Mouse (Mus musculus) urinary bladder, adult 2 months (tissue): ENCODE data around the gene Slc9b1. TPM values are rescaled to one million over a fixed set of nuclear protein-coding genes. Genes with fewer than 3 reads are reported as not detected.

Experiments used
- DNase-seq: peaks from one replicate; pipeline ENCODE4 v3.0.0; 2022; ENCODE audit warnings: low spot score
- polyA plus RNA-seq: library from polyadenylated mRNA; depleted of rRNA; stranded (reverse); fragments of >200 nt; gene quantifications from 2 replicates; pipeline ENCODE4 v1.2.3, GENCODE M21; 2012; rRNA removed

The Slc9b1 gene
- polyA plus RNA-seq, result 0.16 and 0.28 TPM in 2 replicates

DNA sequence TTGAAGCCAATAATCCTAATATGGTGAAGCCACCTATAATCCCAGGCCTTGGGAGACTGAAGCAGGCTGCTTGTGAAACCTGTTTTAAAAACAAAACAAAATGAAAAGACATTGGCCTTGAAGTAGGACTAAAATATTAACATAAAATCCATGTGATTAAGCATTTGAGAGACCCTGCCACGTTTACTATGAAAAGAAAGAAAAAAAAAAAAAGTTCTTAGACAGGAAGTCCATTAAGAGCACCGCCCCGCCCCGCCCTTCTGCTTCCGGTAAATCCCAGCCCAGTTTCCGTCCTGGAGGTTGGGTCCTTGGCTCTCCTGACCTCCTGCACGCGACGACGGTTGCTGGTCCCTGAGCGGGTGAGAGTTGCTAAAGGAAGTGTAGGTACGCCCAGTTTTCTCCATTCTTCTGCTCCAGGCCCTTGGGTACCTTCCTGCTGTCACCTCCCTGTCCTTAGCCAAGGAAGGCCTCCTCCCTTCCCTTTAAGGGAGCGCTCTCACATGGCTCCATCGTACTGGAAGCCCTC, at the start of gene Slc9b1:
Gene Slc9b1 (plus strand): TSS at position 291 of the 526 bp plus-strand sequence.
- no peak for DNase-seq

DNA sequence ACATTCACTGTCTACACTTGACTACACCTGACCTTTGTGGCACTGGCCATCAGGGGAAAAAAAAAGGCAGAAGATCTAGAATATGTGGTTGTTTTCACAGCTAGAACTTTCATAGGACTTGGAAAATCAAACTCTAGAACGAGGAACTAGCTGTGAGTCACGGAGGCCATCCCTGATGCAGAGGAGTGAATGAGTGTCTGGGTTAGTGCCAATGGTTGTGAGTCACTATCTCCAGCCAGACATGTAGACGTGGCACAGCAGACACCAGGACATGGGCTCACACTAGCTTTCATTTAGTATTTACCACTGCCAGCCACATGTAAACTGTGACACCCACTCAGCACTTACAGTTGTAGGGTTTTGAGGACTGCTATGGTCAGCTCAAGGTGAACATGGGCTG, 49.3 kb upstream of the Slc9b1 start:
- DNase-seq, result no peak

DNA sequence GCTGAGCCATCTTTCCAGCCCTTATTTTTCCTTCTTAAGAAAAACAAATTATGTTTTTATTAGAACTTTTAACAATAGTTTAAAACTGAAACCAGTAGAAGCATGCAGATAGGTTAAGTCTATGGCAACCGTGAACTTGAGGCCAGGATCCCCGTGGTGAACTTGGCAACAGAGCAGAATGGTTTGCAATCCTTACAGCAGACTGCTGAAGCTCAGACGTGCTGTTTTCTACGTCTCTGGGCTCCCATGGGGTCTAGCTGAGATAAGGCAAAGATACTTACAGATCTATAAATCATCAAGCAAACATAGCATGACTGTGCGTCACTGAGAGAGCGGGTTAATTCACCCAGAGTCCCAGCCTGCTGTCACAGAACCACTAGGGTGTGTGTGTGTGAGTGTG, 47.7 kb upstream of the Slc9b1 start:
- no peak for DNase-seq

DNA sequence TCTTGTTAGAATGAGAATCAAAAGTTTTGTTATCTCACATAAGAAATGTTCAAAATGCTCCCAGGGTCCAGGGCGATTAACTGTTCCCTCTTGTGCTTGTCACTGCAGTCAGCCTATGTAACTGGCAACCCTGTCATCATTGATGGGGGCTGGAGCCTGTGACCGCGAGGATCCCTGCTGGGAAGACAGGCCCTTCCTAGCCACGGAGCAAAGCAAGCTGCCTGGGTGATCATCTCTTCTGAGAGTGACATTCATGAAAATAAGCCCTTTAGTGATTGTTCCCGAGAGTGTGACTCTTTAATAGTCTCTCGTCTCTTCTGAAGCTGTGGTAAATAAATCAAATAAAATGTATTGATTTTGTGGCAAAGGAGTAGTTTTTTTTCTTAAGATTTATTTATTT, 43.8 kb upstream of the Slc9b1 start:
- no peak for DNase-seq

DNA sequence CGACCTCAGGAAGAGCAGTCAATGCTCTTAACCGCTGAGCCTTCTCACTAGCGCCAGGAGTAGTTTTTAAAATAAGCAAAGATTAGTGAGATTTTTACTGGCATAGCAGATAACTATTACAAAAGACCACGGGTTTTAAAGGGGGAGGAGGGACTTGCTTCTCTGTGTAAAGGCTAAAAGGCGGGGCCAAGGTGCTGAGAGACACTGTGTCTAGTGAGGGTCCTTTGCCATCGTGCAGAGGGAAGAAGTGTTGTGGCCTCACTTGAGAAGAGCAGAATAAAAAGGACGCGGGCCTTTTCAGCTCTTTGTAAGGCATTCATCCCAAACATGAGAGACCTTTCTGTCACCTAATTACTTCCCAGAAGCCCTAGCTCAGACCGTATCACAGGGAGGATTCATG, 43.3 kb upstream of the Slc9b1 start:
- no peak for DNase-seq

DNA sequence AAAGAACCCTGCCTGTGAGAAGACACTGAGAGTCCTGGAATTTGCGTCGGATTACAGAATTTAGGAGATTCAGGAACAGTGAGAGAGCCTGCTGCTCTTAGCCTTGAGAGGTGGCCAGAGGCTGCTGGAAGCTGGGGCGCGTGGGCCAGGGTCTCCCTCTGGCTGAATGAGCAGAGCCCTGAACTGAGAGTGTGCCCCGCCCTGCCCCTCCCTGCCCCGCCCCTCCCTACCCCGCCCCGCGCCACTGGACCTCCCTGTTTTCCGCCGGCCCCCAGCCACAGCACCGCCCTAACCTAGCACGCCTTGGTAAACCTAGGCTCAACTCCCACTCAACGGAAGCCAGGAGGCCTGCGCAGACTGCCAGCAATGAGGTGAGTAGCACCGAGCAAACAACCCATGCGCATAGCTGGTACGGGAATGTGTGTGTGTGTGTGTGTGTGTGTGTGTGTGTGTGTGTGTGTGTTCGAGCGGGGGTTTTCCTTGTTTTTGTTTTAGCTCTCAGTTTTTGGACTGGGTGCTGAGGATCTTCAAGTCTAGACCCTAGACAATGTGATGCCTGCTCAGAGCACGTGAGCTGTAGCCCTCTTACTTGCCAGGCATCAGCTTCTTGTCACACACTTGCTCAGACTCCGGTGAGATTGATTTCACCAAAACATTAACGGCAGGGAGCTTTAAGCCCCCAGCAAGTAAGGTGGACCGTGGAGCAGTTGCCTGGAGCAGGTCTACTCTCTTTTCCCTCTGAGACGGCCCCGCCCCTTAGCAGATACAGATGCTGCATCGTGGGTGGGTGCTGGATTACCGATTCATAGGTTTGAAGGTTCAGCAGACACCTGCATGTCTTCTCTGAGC, 40.2 kb upstream of the Slc9b1 start, which contains the start of gene Slc9b2:
Gene Slc9b2 (plus strand): TSS at position 290 of the 849 bp plus-strand sequence.
- DNase-seq, result no peak

DNA sequence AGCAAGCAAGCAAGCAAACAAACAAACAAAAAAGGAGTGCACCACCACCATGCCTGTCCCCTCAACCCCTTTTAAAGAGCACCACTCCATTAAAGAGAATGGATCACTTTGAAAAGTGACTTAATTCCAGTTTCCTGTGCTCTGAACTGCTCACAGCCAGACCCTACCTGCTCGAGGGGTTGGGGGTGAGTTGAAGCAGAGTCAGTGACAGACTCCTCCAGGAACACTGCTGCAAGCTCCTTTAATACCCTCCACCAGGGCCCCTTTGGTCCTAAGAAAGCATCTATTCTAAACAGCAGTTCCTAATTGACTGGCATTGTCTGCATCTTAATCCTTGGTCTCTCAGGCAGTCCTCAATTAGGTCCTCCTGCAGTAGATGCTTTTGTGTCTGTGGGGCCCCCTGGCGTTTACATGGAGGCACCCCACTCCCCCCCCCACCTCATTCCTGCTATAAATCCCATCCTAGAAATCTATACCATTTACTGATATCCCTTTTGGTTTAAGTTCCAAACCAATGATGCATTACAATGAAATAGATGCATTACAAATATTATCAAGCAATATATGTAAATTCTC, 34.8 kb upstream of the Slc9b1 start:
- no peak for DNase-seq

DNA sequence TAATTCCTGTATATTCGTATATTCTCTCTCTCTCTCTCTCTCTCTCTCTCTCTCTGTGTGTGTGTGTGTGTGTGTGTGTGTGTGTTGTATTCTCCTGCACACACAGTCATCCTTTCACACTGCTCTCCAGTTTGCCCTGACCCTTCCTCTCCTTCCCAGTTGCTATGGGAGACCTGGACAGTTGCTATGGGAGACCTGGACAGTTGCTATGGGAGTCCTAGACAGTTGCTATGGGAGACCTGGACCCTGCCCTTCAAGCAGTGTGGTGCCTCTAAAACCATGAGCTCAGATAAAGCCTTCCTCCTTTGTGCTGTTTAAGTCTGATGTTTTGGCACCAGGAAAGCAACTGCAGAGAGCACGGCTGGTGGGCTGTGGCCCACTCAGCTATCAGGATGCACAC, 34.1 kb upstream of the Slc9b1 start:
- DNase-seq, result no peak

DNA sequence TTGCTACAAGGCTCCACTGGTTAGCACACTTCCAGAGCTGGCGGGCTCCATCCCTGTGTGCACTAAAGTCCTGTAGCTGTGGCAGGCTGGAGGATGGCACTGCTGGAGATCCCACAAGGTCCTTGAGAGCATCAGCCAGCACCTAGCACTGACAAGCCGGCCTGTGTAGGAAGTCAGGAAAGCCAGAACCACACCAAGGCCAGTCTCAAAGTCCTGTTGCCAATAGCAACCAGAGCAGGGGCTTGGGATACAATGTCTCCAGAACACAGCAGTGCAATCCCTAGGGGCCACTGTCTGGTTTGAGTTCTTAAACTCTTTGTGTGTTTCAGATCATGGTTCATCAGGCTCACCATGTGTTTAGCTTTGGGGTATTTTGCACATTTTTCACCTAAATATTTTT, 33.0 kb upstream of the Slc9b1 start:
- DNase-seq, result no peak

DNA sequence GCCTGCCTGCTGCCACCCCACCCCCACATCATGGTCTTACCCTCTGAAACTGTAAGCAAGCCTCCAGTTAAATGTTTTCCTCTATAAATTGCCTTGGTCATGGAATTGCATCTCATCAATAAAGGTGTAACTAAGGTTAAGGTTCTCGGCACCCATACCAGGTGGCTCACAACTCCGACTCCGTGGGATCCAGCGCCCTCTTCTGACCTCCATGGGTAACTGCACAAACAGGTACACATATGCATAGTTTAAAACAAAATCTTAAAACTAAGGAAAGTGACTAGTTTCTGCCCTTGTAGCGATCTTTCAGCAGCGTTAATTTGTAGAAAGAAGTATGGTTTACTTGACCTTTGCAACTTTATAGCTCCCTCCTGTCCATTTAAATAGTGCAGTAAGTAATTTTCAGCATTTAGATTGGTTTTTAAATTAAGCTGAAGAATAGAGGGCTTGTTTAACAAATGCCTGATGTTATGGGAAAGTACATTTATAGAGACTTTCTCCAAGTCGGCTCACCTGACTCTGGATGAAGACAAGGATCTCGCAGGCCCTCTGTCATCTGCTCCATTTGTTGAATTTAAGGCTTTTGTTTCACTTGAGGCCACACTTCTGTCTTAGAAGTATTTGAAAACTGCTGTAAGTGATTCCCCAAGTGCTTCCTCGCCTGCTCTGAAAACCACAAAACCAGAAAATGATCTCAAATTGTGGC, 32.0 kb upstream of the Slc9b1 start:
- DNase-seq, result no peak

DNA sequence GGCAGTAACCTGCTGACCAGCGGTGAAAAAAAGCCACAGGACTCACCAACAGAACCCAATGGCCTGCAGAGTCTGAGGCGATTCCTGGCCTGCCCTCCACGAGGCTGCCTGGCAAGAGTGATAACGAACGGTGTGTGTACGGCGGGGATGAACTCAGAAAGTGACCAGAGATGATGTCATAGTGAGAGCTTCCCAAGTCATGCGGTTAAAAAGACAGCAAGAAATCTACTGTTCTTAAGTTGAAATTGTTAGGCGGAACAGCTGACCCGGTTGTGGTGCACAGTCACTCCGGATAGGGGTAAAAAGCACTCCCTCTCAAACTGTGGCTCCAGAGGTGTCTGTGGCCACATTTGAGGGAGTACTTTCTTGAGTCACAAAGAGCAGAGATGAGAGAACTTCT, 29.5 kb upstream of the Slc9b1 start:
- DNase-seq, result no peak

DNA sequence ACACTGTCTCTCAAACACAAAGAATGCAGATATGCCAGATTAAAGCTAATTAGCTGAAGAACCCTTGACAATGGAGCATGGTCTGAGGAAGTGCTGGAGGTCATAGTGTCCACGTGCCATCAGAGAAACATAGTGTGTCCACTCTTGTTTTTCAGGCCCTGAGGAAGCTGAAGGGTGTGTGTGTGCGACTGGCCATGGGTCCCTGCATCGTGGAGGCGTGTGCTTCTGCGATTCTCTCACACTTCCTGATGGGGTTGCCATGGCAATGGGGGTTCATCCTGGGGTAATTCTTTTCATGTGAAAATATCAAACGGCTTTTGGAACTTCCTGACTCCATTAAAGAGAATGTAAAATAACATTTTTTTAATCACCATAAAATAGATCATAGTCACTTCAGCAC, 23.5 kb upstream of the Slc9b1 start:
- DNase-seq, result no peak

DNA sequence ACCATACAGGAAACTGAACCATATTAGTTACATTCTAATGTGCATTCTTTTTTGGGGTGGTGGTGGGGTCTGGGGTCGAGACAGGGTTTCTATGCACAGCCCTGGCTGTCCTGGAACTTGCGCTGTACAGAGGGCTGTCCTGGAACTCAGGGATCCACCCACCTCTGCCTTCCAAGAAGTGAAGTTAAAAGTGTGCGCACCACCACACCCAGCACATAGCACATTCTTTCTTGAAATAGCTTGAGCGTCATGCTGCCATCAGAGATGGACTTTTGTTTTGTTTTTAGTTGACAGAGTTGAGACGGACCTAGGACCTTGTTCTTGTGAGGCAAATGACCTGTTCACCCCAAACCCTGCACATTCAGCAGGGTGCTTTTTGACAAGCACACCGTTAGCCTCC, 20.7 kb upstream of the Slc9b1 start:
- no peak for DNase-seq

DNA sequence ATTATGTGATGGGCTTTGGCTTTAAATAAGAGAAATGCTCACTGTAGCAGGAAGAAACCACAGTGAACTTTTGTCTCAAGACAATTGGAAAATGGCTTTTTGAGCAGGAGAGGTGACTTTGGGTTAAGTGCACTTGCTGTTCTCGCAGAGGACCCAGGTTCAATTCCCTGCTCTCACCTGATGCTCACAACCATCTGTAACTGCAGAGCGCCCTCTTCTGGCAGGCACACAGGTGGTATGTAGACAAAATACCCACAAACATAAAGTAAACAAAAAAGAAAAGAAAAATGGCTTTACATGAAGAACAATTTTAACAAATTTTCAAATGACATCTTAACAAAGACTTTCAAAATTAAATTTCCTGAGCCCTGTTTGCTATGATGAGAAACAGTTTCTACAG, 20.2 kb upstream of the Slc9b1 start:
- no peak for DNase-seq

DNA sequence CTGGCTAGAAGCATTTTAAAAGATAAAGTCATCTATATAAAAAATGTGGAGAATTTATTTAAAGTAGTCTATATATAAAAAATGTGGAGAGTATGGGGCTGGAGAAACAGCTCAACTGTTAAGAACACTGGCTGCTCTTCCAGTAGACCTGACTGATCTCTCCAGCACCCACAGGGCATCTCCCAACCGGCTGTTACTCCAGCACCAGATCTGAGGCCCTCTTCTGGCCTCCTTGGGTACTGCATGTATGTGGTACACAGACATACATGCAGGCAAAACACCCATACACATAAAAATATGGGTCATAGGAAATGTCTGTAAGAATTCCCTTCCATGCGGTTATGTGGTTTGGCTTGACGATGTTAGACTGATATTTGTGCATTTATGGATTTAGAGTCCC, 19.3 kb upstream of the Slc9b1 start:
- no peak for DNase-seq

DNA sequence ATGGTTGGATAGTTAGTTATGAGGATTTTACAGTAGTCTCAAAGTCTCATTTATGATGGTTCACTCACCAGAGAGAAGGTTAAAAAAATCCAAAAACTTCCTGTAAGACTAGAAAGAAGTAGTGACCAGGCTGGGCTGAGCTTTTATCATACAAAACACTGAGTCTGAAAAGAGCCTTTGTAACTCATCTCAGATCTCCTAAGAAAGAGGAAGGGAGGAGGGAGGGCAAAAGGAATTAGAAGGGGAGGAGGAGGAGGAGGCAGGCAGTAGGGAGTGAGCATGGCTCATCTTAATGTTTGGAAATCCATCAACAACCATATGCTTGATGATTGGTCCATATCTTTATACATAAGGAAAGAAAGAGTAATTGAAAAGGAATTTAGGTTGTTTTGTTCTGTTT, 15.1 kb upstream of the Slc9b1 start:
- no peak for DNase-seq

DNA sequence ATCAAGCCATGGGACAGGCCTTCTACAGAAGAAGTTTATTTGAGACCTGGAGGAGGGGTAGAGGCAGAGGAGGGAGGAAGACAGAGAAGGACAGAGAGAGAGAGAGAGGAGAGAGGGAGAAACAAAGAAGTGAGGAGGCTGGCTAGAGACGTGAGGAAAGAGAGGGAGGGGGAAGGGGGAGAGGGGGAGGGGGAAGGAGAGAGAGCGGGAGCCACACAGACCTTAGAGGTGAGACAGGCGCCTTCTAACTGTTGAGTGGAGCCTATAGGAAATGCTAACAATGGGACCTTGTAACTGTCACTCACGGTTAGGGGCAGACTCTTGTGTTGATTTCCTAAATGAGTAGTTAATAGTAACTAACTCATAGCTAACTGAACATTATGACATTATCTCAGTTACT, 14.1 kb upstream of the Slc9b1 start:
- no peak for DNase-seq

DNA sequence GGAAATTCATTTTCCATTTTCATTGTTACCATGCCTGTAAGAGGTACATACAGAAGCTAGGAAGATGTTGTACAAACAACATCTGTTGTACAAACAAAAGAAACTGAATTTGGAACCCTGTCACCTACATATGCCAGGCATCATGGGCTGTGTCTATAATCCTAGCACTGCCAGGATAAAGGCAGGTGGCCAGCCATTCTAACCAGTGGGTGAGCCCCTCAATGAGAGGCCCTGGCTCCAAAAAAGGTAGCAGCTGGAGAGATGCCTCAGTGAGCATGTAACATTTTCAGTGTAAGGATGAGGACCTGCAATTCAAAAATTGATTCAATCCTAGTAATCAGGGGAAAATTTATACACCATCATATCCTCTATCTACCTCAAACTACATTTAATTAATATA, 1.2 kb downstream of the Slc9b1 start:
- no peak for DNase-seq

DNA sequence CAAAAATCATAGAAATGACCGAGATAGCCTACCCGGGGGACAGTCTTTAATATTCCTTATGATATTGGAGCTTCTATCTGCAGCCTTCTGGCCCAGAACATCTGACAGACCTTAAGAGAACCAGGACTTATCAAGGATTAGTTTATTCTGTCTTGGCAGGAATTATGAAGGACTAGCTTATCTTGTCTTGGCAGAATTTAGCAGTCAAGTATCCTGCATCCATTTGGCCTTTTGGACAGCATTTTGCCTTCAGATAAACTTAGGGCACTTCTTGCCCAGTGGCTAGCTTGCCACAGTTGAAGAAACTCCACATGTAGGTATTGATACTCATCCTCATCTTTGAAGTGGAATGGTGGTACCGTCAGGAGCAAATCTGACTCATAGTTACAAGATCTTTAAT, 4.0 kb downstream of the Slc9b1 start:
- DNase-seq, result no peak

DNA sequence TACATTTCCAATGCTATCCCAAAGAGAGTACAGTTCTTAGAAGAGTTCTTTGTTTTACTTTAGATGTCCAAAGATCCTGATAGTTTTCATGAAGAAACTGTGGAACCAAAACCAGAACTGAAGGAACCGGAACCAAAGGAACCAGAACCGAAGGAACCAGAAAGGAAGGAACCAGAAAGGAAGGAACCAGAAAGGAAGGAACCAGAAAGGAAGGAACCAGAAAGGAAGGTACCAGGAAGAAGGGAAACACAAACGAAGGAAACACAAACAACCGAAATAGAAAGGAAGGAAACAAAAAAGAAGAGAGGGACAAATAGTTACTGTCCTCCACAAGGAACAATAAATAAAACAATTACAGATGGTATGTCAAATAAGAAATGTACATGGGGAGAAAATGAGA, 9.6 kb downstream of the Slc9b1 start:
- no peak for DNase-seq

DNA sequence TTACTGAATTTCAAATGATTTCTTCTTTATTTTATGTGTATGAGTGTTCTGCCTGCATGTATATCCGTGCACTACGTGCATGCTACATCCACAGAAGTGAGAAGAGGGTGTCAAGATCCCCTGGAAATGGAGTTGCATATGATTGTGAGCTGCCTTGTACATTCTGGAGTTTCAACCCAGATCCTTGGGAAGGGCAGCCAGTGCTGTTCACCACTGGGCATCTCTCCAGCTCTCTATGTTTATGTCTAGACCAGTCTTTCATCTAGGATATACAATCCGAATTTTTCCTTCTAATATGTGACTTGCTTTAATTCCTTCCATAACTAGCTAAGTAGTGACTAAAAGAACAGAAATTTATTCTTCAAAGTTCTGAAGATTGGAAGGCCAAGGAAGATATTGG, 28.0 kb downstream of the Slc9b1 start:
- DNase-seq, result no peak

DNA sequence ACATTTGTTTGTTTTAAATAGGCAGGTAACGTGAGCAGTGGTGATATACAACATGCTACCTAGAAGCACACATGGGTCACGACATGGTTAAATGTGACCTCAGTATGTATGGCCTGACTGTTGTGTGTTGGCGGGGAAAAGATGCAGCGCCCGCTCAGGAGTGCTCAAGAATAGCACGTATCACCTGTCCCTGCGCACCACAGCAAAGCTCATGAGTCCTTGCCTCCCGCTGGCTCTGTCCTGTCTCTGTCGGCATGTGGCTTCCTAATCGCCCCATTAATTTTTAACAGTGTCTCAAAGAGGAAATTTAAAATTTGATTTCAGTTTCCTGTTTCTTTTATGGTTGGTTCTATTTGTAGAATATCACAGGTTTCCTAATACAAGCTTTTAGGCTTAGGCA, 29.6 kb downstream of the Slc9b1 start:
- no peak for DNase-seq

DNA sequence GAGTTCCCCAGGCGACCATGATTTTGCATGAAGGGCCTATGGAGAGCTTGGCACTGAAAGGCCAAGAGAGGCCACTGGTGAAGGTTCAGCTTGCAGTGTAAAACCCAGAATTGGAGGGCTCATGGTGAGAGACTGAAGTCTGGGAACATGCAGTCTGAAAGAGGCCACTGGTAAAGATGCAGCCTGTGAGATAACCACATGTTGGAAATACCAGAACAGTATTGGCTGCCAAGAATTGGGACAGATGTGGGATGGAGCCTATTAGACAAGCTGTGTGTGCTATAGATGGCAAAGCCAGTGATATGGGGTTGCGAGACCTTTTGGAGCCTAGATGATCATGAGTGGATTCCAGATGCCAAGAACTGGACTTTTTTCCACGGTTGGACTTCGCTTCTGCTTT, 32.0 kb downstream of the Slc9b1 start:
- DNase-seq, result no peak
